Mouse (Mus musculus) R1 (cell line): Measurements from ENCODE around the gene Zfp800.

ENCODE experiments used
- DNase-seq: peaks from one replicate; pipeline ENCODE4 v3.0.0-alpha.2; 2018; ENCODE audit warnings: low read depth, low spot score

Gene Zfp800

DNA sequence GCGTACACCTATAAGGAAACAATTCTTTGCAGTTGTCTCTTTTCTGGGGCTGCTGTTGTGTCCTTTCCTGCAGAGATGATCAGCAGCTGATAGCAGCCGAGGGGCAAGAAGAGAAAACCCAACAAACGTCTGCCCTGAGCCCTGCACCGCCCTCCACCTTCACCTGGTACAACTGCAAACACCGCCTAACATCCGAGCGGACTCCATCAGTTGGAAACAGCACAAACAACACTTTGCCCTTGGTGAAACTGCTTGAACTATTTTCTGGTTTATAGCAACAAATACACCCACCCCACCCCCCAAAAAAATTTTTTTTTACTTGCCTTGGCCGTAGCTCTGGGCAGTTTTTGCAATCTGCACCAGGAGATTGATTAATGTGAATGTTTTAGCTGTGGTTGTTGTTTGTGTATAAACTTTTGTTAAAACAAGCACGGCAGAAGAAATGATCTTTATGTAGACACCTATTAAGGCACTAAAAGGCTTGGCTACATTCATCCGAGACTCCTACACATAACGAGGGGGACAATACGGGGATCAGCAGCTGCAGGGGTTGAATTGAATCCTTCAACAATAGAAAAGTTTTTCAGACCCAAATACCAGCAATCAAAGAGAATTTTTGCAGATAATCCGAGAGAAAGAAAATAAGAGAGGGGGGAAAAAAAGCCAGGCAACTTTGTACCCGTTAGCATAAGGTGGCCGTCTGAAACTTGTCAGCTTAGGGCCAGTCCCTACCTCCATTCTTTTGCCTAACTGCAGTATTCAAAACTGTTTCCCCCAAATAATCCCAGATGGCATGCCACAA is 1.6 kb downstream of the Zfp800 start:
- no peak for DNase-seq

DNA sequence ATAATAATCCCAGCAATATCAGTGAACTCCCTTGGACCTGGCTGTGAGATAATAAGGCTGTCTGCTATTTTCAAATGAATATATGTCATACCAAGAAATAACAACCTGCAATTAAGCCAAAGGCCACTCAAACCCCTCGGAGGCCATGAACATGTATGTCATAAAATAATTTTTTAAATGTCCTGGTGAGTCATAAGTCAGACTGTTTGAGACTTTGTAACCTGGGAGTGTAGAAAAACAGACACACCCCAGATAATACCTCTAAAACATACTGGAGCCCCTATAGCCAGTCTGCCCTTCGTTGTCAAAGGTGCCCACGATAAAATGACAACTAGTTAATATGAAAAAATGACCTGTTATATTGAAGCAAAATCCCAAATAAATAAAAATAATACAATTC is 8.8 kb downstream of the Zfp800 start:
- no peak for DNase-seq

DNA sequence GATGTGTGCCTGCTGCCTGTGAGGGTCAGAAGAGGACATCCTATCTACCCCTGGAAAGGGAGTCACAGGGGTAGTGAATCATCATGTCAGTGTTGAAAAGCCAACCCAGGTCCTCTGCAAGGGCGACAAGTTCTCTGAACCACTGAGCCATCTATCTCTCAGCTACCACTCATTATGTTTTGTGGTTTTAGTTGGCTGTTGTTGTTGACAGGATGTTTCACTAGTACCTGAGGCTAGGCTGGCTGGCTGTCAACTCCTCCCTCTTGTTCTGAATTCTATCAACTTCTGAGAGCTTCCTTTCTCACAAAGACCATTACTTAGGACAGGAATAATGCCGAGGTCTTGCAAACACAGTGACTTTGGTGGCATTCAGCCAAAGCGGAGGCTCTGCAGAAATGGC is 12.6 kb downstream of the Zfp800 start:
- no peak for DNase-seq

DNA sequence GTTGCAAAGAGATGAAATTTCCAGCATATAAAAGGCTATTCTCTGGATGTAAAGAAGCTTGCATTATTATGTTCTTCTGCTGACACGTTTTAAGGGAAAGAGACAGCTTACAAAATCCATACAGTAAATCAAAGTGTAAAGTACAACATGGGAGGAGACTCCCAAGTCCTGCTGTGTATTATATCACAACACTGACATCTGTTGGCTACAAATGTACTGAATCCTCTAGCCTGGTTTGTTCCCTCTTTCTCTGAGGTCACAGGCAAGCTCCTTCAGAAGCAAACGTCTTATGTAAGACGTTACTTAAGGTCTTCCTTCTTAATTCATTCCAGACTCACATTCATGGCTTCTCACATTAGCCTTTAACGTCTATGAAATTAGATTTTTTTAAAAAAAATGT is 15.8 kb downstream of the Zfp800 start:
- no peak for DNase-seq

DNA sequence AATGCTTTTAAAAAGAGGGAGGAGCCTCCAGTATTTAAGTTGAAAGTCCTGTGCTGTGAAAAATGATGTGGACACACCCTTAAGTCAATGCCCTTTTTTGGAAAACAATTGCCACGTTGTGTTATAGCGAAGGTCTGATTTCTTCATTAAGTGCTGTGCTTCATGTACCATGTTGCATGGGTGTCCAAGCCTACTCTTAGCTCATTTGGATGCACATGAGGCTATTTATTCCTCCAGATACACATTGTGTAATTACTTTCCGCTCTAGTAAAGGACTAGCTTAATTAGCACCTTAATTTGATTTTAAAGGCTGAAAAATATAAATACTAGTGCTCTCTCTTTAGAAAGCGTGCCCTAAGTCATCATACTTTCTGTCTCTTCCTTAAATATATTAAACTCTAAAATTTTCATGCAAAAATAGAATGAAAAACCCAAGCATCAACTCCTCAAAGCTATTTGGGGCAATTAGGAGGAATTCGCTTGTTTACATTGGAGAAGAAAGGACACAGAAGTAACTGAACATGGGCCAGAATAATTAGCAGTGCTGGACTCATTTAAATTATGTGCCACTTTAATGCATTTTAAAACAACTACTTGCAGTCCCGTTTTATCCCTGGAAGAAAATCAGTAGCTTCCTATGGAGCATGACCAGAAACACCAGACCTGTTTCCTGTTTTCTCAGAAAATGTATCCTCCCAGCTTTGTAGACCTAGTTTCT is 27.7 kb downstream of the Zfp800 start:
- no peak for DNase-seq

DNA sequence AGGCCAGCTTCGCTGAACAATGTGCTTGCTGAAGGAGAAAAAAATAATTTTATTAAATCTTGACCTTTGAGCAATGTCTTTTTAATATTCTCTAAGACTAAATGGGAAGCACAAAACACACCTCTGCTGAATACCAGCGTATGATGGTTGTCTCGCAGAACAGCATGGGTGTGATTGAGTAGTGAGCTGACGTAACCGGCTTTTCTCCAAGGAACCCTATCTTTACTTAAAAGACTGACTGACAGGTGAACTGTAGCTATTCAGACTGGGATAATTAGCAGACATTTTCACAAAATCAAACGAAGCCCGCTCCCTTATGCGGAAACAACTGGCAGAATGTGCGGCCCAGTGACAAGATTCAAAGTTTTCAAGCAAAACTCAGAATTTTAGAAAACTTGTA is 30.2 kb downstream of the Zfp800 start:
- no peak for DNase-seq

DNA sequence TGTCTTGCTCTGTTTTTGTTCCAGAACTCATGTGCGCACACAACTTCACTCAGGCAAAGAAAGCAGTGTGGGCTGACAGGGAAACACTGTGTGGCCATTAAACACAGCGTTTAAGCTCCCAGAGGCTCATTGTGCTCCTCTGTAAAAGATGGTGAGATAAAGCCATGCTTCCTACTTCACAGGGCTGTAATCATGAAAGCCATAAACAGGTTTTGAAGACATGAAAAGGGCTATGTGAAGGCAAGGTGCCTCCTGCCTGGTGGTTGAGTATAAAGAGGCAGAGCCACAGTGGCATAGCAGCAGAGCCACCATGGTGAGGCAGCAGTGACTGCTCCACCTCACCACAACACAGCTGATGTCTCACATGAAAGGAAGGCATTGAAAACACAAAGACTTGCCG is 46.7 kb downstream of the Zfp800 start:
- DNase-seq, result no peak

DNA sequence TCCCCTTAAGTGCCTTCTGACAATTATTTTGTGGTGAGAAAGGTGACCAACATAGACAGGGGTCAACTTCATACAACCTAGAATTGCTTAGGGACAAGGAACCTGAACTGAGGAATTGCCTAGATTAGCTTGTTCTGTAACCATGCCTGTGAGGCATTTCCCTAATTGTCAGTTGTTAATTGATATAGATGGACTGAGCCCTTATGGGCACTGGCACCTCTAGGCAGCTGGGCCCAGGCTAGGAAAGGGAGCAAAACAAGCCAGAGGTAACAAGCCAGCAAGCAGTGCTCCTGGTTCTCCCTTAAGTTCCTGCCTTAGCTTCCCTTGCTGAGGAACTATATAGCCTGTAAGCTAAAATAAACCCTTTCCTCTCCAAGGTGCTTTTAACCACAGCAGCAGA is 52.1 kb downstream of the Zfp800 start:
- DNase-seq, result no peak

DNA sequence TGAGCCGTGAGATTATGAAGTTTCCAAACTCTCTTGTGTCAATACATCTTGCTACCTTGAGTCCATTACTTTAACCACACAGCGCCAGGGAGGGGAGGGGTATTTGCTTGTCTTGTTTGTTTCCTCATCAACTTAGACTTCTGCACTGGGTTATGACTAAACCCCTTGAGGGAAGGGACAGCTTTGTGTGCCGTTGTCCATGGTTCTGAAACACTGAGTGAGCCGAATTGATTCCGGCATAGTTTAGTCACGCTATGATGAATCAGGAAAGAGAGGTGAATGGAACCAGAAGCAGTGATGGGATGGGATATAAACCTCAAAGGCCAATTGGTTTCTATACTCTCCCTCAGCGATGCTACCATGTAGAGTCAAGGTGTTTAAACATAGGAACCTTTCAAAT is 52.6 kb downstream of the Zfp800 start:
- peak; percentile 47 for DNase-seq

DNA sequence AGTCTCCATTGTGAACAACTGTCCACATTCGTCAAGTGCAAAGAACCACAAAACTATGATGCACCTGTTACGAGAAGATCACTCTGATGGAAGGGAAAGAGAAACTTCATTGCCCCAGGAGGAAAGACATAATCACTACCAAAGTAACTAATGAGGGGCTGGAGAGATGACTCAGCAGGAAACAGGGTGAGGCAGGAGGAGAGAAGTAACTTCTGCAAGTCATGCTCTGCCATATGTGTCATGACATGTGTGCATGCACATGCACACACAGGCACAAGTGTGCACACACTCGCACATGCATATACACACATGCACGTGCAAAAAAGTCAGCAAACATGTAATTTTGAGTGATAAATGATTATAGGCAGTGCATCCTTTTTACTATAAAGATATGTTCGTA is 54.9 kb downstream of the Zfp800 start:
- no peak for DNase-seq

DNA sequence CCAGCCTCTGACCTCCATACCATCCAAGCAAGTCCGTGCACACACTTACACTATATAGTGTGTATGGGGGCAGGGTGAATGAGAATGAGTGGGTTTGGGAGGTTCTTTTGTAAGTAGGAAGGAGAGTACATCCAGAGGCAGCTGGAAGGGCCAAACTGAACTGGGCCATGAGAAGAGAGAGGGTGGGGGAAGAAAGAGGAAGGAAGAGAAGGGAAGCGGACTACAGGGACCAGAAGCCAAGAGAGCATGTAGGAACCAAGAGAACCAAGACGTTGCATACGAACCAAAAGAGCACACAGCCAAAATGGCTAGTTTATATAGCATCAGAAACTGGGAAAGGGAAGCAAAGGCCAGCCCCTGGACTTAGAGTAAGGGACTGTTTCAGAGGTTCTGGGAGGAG is 56.6 kb downstream of the Zfp800 start:
- DNase-seq, result no peak

DNA sequence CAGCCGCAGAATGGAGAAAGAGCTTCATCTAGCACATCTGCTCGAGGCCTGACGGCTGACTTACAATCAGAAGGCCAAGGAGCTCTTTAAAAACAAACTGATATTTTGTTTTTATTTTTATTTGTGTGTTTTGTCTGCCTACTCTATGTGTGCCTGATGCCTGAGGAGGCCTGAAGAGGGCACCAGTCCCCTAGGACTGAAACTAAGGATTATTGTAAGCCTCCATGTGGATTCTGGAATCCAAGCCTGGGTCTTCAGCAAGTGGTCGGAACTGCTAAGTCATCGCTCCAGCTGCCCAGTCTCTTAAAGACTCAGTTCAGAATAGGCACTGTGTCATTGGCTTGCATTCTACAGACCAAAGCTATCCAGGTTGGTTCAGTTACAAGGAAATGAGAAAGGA is 58.4 kb downstream of the Zfp800 start:
- DNase-seq, result peak; percentile 18

DNA sequence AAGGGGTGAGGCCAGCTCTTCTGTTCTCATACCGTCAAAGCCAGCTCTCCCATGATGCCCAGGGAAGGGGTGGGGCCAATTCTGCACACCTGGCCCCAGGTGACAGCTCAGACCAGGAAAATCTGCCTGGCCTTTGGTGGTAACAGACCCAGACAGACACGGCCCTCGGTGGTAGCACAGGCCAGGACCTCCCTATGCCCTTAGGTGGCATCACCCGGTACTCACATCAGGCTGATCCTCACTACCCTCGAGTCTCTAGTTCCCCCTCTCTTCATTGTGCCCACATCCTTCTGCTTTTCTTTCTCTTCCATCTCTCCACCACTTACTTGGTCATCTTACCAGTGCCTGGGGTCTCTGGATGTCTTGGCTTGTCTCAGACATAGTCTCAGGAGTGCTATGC is 64.1 kb downstream of the Zfp800 start:
- DNase-seq, result no peak

DNA sequence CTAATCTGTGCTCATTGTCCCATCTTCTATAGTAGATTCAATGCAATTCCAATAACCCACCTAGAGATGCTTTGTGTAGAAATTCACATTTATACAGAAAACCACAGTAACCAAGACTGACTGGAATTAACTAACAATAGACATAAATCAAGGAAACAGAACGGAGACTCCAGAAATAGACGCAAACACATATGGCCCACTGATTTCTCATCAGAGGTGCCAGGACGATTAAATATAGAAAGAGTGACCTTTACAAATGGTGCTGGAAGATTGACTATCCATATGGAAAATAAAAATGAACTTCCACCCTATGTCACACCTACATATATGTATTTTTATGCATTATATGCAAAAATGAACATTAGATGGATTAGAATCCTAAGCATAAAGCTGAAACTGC is 65.3 kb downstream of the Zfp800 start:
- no peak for DNase-seq

DNA sequence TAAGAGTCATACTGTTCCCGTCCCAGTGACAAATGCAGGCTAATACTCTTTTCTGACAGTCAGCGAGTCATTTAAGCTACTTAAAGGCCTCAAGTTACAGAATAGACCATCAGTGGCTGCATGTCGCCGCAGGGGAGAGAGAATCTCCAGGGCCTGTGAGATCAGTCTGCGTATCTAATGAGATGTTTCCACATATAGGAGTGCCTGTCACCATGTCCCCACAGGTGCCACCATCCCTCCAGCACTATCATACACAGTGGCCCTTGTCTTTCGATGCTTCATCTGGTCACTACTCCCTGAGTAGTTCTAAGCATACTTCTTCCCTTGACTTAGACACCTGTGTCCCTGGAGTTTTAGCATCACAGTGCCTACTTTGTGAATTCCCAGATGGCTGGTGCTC is 68.0 kb downstream of the Zfp800 start:
- DNase-seq, result no peak

DNA sequence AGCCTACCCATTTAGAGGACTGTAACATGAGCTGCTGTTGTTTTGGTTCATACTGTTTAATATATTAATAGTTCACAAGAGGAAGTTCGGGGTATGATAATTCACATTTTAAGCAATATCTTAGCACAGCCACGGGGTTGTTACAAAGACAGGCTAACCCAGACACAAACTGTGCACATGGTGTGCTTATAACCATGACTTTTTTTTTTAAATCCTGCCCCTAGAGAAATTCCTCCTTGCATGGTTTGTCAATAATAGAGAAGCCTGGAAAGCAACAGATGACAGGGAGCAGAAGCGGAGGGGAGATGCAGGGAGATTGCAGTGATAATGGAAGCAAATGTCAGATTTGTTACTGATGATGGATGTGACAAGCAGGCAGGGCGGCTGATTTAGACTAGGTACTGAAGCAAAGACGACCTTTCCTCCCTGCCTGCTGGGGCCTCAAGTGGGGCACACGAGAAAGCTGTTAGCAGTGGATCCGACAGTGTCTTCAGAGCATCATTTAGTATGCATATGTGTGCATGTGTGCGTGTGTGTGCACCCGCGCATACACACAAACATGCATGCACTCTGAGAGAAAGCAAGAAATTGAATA is 68.7 kb downstream of the Zfp800 start:
- no peak for DNase-seq

DNA sequence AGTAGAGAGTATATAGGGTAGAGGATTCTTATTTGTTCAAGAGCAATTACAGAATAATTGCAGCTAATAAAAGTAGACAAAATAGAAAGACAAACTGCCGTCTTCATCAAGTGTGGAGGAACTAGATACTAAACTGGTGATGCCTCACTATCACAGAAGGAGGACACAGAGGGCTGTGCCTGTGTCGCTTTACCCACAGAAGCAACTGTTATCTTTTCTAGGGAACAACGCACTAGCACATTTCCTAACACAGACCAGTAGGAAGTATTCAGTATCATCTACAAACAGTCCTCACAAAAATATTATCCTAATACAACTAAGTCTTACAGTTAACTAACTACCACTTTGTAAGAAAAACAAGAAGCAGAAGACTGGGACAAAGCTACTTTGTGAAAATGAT is 71.1 kb downstream of the Zfp800 start:
- DNase-seq, result no peak

DNA sequence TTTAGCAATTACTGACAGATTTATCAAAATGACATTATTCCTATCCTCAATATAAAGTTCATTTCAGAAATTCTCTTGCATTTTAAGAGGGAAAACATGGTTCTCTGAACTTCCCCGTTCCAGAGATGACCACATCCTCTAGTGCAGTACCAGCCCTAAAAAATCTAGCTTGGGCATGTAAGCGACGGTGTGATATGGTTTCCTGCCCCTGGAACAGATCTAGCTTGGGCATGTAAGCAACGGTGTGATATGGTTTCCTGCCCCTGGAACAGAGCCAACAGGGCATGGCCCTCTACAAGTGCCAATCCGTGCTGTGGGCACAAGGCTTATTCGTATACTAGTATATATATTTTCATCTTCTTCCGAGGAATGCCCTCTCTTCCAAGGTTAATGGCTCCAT is 75.4 kb downstream of the Zfp800 start:
- no peak for DNase-seq

DNA sequence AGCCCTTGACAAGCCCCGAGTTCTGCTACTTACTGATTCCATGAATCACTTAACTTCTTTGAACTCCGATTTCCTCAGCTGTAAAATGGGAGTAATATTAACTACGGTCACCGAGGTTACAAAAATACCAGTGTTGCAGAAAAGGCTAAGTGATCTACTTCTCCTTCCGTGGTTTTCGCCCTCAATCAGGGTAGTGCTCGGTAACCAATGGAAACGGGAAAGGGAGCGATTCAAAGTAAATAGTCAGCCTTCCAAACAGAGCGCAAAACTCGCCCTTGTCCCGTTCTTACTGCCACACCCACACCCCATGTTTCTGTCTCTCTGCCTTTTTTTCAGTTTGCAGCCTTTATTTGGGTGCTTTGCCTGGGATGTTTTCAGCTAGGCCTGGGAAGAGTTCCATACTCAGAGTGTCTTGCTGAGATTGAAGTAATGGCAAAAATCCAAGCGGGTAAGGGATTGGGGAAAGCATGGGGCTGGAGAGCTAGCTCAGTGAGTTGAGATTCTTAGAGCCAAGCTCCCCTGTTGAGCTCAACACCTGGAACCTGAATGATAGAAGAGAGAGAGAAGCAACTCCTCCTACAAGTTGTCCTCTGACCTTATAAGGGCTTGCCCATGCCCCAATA is 78.0 kb downstream of the Zfp800 start:
- DNase-seq, result peak; percentile 24

DNA sequence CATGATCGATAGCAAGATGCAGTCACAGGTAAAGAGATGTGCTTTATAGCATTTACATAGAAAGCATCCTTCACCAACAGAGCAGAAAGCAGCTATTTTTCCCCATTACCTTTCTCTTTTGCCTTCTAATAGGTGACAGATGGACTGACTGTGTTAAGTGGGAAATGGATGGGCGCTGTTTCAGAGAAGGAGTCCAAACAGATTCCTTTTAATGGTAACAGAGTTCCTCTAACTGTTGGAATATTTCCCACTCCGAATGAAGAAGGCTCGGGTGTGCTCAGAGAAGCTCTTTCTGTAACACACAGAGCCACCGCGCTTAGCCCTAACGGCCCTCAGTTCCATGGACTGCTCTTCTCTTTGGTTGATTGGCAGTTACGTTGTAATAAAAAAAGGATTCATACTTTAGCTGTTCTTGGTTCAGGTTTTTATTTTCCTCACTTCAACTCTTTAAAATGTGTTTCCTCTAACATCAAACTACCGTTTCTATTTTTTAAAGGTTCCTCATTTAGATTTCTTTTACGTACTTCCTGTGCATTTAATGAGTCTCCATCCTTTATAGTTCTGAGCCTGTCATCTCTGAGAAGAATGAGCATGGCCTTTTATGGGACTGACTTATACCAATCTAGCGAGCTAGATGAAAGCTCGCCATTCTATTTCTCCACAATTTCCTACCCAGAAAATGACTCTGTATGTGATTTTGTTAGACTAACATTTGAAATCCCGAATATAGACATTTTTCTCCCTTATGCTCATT is 78.8 kb downstream of the Zfp800 start:
- no peak for DNase-seq

DNA sequence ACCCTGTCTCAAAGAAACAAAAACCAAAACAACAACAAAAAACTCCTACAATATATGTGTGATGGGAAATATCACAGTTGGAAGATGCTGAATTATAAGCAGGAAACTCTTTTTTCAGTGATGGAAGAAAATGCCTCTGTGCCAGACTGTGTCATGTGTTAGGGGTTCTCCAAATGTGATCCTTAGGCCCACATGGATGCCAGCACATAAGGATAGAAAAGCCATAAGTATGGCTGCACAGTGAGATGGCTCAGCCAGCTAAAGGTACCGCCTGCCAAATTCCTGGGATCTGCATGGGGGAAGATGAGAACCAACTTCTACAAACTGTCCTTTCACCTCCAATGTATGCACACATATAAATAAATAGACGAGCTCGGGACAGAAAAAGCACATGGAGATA is 82.6 kb downstream of the Zfp800 start:
- DNase-seq, result no peak

DNA sequence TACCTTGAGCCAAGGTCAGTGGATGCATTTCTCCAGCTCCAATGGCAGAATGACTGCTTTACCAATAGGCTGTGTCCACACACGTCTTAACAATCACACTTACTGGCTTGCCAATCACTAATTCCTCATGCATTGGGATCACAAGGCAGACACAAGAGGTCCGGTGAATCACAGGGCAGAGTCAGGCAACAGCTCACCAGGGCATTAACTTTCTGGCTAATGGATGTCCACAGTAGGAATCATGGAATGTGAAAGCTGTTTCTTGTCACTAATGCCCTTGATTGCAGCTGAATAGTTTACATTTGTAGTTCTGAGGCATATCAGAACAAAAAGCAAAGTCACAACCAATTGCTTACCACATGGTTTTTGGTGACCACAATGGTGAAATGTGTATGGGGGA is 85.7 kb downstream of the Zfp800 start:
- DNase-seq, result no peak
